Mouse (Mus musculus): ENCODE data around the gene Zfp346.

Gene Zfp346

DNA sequence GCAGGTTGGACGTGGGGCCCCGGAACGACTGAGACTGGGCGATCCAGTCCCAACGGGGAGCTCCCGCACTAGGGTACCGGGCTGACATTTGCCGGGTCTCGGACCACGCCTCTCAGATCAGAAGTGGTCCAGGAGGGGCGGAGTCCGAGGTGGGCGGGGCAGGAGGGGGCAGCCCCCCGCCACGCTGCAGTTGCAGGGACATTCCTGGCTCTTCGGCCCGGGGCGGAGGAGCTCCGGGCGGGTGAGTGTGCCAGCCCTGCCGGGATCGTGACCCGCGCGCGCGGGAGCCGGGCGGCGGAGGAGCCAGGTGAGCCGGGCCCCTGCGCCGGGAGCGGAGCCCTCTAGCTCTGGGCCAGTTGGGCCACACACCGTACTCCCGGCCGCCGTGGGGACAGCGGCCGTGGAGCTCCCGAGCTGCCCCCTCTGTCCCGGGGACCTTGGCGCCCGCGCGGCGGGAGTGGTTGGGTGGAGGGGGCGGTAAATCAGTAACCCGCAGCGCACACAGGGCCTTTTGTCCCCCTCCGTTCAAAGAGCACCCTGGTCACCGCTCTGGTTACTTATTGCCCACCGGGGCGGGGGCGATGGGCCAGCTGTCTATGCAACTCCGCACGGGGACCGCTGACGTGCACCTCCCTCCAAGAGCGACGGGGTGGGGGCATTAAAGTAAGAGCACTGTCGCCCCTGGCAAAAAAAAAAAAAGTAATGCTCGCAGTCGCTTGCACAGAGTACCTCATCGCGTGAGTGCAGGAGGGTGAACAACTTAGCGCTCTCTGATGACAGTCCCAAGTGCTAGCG is 47.7 kb downstream of the Zfp346 start, which contains the start of gene Fgfr4:
TSS of gene Fgfr4 (plus strand) at position 20 of the 795 bp plus-strand sequence.
- no peak for DNase-seq (ENCODE audit: extremely low read depth, low read depth, low spot score)

DNA sequence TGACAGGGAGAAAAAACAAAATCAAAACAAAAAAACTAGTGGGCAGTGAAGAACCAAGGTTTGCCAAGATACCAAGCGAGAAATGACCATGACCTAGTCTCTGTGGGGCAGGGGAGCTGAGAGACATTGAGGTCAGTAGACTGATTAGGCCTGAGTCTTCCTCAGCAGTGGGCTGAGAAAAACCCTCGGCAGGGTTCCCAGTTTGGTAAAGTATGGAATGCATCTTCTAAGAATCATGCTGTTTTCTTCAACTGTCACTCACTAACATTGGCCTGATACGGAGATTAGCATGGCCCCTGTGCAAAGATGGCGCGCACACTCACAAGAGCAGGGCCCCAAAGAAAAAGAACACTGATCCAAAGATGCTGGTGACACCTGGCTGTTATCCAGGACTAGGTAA is 48.8 kb downstream of the Zfp346 start:
- no peak for DNase-seq (ENCODE audit: extremely low read depth, low read depth, low spot score)

DNA sequence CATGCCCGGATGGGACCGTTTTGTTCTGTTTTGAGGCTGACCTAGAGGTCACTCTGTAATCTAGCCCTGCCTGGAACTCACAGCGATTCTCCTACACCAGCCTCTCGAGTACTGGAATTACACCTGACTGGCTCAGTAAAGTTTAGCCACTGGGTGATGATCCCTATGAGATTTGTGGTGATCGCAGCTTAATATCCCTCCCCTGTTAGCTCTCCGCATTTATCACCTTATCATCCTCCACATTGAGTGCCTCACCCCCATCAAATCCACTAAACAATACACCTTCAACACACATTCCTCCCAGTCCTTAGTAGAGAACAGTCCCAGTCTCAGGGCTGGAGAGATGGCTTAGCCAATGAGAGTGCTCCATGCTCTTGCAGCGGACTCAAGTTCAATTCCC is 57.3 kb downstream of the Zfp346 start:
- no peak for DNase-seq (ENCODE audit: extremely low read depth, low read depth, low spot score)

DNA sequence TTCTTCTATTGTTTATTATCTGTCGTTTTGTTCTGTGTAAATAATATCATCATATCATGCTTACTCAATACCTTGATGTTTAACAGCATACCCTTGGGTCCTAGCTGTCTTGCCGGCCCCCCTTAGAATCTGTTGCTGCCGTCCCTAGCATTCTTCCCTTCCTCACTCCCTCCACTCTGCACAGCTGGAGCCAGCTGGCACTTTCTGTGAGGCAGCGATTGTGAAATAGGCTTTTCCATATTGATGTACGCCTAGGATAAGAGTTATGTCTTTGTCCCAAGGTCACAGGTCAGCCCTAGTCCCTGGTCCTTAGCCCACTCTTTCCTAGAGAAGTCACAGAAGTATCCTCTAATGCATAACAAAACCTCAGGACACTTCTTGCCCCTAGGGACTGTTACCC is 58.4 kb downstream of the Zfp346 start:
- DNase-seq (ENCODE audit: extremely low read depth, low read depth, low spot score), result no peak

DNA sequence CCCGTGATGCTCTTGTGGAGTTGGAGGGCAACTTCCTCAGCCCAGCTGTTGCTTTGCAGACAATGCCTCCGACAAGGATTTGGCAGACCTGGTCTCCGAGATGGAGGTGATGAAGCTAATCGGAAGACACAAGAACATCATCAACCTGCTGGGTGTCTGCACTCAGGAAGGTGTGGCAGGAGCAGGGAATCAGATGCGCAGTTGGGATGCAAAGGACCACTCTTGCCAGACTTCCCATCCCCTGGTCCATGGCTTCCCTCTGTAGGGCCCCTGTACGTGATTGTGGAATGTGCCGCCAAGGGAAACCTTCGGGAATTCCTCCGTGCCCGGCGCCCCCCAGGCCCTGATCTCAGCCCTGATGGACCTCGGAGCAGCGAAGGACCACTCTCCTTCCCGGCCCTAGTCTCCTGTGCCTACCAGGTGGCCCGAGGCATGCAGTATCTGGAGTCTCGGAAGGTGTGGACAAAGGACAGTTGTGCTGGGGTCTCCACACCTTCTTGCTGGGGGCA is 60.8 kb downstream of the Zfp346 start:
- DNase-seq (ENCODE audit: extremely low read depth, low read depth, low spot score), result no peak

DNA sequence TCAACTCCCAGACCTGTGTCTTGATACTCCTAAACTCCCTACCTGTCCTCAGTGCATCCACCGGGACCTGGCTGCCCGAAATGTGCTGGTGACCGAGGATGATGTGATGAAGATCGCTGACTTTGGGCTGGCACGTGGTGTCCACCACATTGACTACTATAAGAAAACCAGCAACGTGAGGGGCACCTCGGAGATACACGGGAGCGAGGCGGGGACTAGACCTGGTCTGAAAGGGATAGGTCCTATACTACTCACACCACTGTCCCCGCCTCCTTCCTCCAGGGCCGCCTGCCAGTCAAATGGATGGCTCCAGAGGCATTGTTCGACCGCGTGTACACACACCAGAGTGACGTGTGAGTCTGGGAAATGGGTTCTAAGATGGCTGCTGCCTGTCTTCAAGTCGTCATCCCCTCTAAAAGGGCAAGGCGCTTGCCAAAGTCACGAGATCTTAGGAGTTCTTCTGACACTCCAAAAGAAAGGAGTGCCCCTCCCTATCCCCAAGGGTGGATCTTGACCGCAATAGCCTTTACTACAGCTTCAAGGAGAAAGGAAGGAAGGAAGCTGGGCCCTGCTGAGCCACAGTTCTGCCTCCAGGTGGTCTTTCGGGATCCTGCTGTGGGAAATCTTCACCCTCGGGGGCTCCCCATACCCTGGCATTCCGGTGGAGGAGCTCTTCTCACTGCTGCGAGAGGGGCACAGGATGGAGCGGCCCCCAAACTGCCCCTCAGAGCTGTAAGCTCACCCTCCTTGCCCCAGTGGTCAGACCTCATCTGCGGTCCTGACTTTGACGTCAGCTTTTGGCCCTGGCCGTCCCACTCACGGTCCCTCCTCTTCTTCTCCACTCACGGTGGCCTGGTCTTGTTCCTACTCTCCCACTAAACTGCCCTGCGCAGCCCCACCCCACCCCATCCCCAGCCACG is 62.0 kb downstream of the Zfp346 start:
- no peak for DNase-seq (ENCODE audit: extremely low read depth, low read depth, low spot score)

DNA sequence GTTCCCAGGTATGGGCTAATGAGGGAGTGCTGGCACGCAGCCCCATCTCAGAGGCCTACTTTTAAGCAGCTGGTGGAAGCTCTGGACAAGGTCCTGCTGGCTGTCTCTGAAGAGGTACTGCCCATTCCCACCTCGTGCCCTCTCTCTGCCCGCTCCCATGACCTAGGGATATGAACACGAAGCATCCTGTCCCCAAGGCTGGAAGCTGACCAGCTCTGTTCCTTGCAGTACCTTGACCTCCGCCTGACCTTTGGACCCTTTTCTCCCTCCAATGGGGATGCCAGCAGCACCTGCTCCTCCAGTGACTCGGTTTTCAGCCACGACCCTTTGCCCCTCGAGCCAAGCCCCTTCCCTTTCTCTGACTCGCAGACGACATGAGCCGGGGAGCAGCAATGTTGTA is 62.7 kb downstream of the Zfp346 start:
- DNase-seq (ENCODE audit: extremely low read depth, low read depth, low spot score), result no peak

DNA sequence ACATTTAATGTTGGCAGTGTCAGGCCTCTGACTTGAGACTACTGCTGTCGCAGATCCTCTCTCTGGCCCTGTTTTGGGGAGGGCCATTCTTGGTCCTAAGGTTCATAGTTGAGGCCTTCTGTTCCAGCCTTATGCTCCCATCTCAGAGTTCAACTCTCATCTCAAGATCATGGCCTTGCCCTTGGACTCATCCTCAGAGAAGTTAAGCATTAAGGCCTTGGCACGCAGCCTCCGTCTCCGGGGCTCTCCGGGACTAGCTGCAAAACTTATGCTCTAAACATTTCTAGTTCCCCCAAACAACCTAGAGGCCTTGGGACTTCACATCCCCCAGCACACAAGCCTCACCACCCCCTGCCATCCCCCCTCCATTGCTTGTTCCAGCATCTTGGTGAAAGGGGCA is 63.1 kb downstream of the Zfp346 start:
- DNase-seq (ENCODE audit: extremely low read depth, low read depth, low spot score), result no peak

DNA sequence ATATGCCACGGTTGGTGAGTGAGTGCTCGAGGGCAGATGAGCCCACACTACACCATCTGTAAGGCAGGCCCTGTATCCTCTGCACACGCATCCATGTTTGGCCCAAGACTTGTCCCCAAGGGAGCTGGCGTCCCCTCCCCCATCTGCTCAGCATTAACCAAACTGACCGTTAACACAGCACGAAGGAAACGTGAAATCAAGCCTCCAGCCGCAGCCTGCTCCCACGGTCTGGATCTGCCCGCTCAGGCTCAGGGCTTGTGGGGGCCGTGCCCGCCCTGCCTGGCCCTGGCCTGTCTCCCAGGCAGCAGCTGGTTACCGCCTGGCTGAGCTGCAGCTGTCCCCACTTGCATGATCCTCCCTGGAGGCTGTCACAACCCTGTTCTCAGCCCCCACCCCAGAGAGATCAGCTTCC is 63.9 kb downstream of the Zfp346 start:
- no peak for DNase-seq (ENCODE audit: extremely low read depth, low read depth, low spot score)

DNA sequence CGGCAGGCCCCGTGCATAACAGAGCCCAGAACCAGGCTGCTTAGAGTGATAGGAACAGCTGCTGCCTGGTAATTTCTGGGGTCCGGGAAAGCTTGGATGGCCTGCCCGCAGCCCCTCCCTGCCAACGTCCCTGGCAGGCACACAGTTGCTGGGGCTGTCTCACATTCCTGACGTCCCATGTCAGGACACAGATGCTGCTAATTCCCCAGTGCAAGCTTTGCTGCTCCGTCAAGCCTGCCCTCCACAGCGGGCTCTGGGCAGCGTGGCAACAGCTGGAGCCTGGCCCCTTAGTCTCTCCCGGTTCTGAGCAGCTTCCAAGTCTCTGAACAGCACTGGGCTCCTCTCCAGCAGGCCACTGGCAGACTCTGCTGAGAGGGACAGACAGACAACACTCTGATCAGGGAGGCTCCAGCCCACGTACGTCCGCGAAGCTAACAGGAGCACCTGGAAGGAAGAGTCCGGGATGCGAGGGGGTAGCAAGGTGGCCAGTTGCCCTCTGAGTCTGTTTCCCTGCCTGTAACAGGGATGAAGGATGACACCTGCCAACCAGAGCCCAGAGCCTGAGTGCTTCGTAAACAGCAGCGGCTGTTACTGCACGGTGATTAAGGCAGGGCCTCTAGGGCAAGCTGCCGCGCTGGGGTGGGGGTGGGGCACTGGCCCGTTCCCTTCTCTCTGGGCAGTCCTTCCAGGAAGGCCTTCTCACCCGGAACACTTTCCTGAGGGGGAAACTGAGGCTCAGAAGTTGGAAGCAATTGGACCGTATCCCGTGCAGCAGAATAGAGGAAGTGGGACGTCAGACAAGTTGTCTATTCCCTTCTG is 66.6 kb downstream of the Zfp346 start:
- DNase-seq (ENCODE audit: extremely low read depth, low read depth, low spot score), result no peak

DNA sequence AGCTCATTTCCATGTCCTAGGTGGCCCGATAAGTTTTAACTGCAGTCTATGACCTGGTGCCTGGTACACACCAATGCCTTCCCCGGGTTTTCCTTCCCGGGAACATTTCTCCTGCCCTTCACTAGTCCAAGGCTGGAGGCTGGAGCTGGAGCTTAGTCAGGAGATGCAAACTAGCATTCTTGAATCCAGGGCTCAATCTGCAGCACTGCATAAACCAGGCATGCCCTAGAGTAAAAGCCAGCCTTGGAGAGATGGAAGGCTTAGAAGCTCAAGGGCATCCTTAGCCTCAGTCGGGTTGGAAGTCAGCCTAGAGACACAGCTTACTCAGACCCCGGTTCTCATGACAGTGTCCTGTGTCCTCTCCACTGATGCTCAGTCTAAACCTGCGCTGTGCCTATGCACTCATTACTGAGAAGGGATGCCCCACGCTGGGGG is 67.2 kb downstream of the Zfp346 start:
- DNase-seq (ENCODE audit: extremely low read depth, low read depth, low spot score), result no peak

DNA sequence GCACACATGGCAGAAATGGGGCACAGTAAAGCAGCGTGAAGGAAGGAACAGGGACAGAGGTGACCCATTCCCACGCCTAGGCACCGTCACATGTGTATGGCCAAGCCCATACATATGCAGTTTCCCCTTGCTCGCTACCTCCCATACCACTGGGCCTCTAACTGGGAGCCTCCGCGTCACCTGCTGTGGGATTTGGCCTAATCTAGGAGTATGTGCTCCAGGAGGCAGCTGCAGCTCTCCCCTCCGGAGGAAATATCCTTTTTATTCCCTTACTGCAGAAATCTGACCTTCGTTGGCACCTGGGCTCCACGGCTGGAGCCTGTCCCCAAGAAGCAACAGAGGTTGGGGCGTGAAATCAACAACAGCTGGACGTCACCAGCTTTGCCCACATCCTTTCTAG is 69.2 kb downstream of the Zfp346 start:
- no peak for DNase-seq (ENCODE audit: extremely low read depth, low read depth, low spot score)

GRCm38 (mm10) chr13:55176265-55176664 is 71.2 kb downstream of the Zfp346 start:
- DNase-seq (ENCODE audit: extremely low read depth, low read depth, low spot score), result no peak

DNA sequence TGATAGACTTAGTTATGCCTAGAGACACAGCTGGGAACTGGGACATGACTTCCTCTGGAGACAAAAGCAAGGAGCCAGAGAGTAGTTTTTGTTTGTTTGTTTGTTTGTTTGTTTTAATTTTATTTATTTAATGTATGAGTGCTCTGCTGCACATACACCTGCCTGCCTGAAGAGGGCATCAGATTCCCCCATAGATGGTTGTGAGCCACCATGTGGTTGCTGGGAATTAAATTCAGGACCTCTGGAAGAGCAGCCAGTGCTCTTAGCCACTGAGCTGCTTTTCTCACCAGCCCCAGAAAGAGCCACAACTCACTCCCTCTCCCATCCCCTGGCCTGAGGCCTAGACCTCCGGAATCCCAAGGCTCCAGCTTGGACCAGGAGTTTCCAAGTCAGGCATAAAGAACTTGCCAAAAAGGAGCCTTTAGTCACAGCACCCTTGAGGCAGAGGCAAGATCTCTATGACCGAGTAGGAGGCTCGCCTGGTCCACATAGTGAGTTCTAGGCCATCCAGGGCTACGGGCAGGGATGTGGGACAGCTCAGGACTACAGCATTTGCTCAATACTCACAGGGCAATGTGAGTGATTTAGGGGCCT is 72.9 kb downstream of the Zfp346 start:
- no peak for DNase-seq (ENCODE audit: extremely low read depth, low read depth, low spot score)

DNA sequence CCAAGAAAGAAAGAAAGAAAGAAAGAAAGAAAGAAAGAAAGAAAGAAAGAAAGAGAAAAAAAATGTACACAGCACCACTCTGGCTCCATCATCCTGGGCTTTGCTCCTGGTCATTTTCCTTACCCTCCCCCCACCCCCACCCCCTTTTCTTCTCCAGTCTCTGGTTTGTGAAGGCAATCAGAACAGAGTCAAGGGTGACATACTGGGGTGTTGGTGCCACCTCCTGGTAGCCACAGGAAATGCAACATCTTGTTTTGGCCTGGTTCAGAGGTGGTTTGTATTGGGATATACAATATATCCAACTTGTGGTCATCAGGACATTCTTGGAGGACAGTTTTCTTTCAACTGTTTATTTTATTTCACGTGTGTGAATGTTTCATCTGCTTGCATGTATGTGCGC is 73.4 kb downstream of the Zfp346 start:
- DNase-seq (ENCODE audit: extremely low read depth, low read depth, low spot score), result no peak

GRCm38 (mm10) chr13:55179591-55179990 is 74.5 kb downstream of the Zfp346 start:
- DNase-seq (ENCODE audit: extremely low read depth, low read depth, low spot score), result no peak

DNA sequence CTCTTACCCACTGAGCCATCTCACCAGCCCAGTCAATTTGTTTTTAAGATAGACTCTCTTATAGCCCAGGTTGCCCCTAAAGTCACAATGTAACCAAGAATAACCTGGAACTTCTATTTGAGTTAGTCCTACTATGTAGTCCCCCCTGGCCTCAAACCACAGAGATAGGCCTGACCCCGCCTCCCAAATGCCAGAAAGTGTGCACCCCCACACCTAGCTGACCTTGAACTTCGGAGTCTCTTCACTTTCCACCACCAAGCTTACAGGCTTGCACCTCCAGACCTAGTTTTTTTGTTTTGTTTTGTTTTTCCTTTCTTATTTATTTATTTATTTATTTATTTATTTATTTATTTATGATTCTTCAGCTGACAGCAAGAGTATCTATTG is 76.7 kb downstream of the Zfp346 start:
- no peak for DNase-seq (ENCODE audit: extremely low read depth, low read depth, low spot score)

GRCm38 (mm10) chr13:55182173-55182894 is 77.2 kb downstream of the Zfp346 start:
- no peak for DNase-seq (ENCODE audit: extremely low read depth, low read depth, low spot score)

GRCm38 (mm10) chr13:55183382-55183781 is 78.3 kb downstream of the Zfp346 start:
- peak; percentile 80 for DNase-seq (ENCODE audit: extremely low read depth, low read depth, low spot score)

Data from fat pad, adult 2 months (tissue).